Mouse (Mus musculus): ENCODE measurements at regions not wholly inside any gene's neighbourhood (a gene's known extent, or its start where the extent isn't known, plus 50 kb on each side); places are given as distances from the start of the nearest gene placed in this dataset.

GRCm38 (mm10) chr8:8183233-8183622 lies 477.8 kb downstream of the Efnb2 start:
- no peak for DNase-seq
- TF ChIP-seq CTCF (IDR thresholded peaks at IDR 0.05; ENCODE audit: insufficient read depth, low read length) (no peak), POLR2A (IDR thresholded peaks at IDR 0.05; ENCODE audit: borderline replicate concordance, extremely low read depth, low read depth, low read length) (no peak)
- H3K4me3 ChIP-seq (replicated peaks; ENCODE audit: extremely low read depth, low read depth, low read length): no peak overlapping the region
- no peaks in the 10 kb centered on the region for H3K4me1 ChIP-seq (ENCODE audit: control insufficient read depth, insufficient read depth, low read length)
- WGBS: 48% methylated on average over 6 of the region's 6 CpGs

- no peaks in the 10 kb centered on the region for H3K4me1 ChIP-seq (ENCODE audit: control insufficient read depth, insufficient read depth, low read length)
- WGBS: 79% methylated on average over 4 of the region's 4 CpGs
- no peak for TF ChIP-seq POLR2A (IDR thresholded peaks at IDR 0.05; ENCODE audit: borderline replicate concordance, extremely low read depth, low read depth, low read length)
- no peak for TF ChIP-seq CTCF (IDR thresholded peaks at IDR 0.05; ENCODE audit: insufficient read depth, low read length)
- DNase-seq: no peak
- no peak overlapping the region for H3K4me3 ChIP-seq (replicated peaks; ENCODE audit: extremely low read depth, low read depth, low read length)
Observed at GRCm38 (mm10) chr8:8182616-8183232, 478.3 kb downstream of the Efnb2 start.

- WGBS: 24% methylated on average over 2 of the region's 2 CpGs
- no peak overlapping the region for H3K4me3 ChIP-seq (replicated peaks; ENCODE audit: extremely low read depth, low read depth, low read length)
- TF ChIP-seq POLR2A (IDR thresholded peaks at IDR 0.05; ENCODE audit: borderline replicate concordance, extremely low read depth, low read depth, low read length) (no peak), CTCF (IDR thresholded peaks at IDR 0.05; ENCODE audit: insufficient read depth, low read length) (no peak)
- no peaks in the 10 kb centered on the region for H3K4me1 ChIP-seq (ENCODE audit: control insufficient read depth, insufficient read depth, low read length)
- DNase-seq: no peak
Observed at GRCm38 (mm10) chr8:8182108-8182507, 478.9 kb downstream of the Efnb2 start.

- DNase-seq: no peak
- WGBS: 44% methylated on average over 2 of the region's 2 CpGs
- H3K4me3 ChIP-seq (replicated peaks; ENCODE audit: extremely low read depth, low read depth, low read length): no peak overlapping the region
- TF ChIP-seq CTCF (IDR thresholded peaks at IDR 0.05; ENCODE audit: insufficient read depth, low read length) (no peak), POLR2A (IDR thresholded peaks at IDR 0.05; ENCODE audit: borderline replicate concordance, extremely low read depth, low read depth, low read length) (no peak)
- no peaks in the 10 kb centered on the region for H3K4me1 ChIP-seq (ENCODE audit: control insufficient read depth, insufficient read depth, low read length)
Observed at GRCm38 (mm10) chr8:8174286-8174685, 486.8 kb downstream of the Efnb2 start.

GRCm38 (mm10) chr8:8168674-8169073 lies 492.4 kb downstream of the Efnb2 start:
- 71% methylated on average over 6 of the region's 6 CpGs for WGBS
- no peaks in the 10 kb centered on the region for H3K4me1 ChIP-seq (ENCODE audit: control insufficient read depth, insufficient read depth, low read length)
- TF ChIP-seq CTCF (IDR thresholded peaks at IDR 0.05; ENCODE audit: insufficient read depth, low read length) (no peak), POLR2A (IDR thresholded peaks at IDR 0.05; ENCODE audit: borderline replicate concordance, extremely low read depth, low read depth, low read length) (no peak)
- no peak overlapping the region for H3K4me3 ChIP-seq (replicated peaks; ENCODE audit: extremely low read depth, low read depth, low read length)
- DNase-seq: no peak

GRCm38 (mm10) chr8:8168250-8168649 lies 492.8 kb downstream of the Efnb2 start:
- Histone ChIP-seq H3K4me1 (ENCODE audit: control insufficient read depth, insufficient read depth, low read length) (no peaks in the 10 kb centered on the region), H3K4me3 (replicated peaks; ENCODE audit: extremely low read depth, low read depth, low read length) (no peak overlapping the region)
- 89% methylated on average over 11 of the region's 11 CpGs for WGBS
- TF ChIP-seq CTCF (IDR thresholded peaks at IDR 0.05; ENCODE audit: insufficient read depth, low read length): no peak
- TF ChIP-seq POLR2A (IDR thresholded peaks at IDR 0.05; ENCODE audit: borderline replicate concordance, extremely low read depth, low read depth, low read length): no peak
- no peak for DNase-seq

- TF ChIP-seq POLR2A (IDR thresholded peaks at IDR 0.05; ENCODE audit: borderline replicate concordance, extremely low read depth, low read depth, low read length) (no peak), CTCF (IDR thresholded peaks at IDR 0.05; ENCODE audit: insufficient read depth, low read length) (no peak)
- 95% methylated on average over 5 of the region's 5 CpGs for WGBS
- no peaks in the 10 kb centered on the region for H3K4me1 ChIP-seq (ENCODE audit: control insufficient read depth, insufficient read depth, low read length)
- H3K4me3 ChIP-seq (replicated peaks; ENCODE audit: extremely low read depth, low read depth, low read length): no peak overlapping the region
- no peak for DNase-seq
Observed at GRCm38 (mm10) chr8:8147527-8147926, 513.5 kb downstream of the Efnb2 start.

GRCm38 (mm10) chr8:8142933-8143495 lies 518.0 kb downstream of the Efnb2 start:
- H3K4me1 ChIP-seq (ENCODE audit: control insufficient read depth, insufficient read depth, low read length): no peaks in the 10 kb centered on the region
- DNase-seq: no peak
- TF ChIP-seq CTCF (IDR thresholded peaks at IDR 0.05; ENCODE audit: insufficient read depth, low read length): no peak
- no peak for TF ChIP-seq POLR2A (IDR thresholded peaks at IDR 0.05; ENCODE audit: borderline replicate concordance, extremely low read depth, low read depth, low read length)
- WGBS: 38% methylated on average over 6 of the region's 6 CpGs
- H3K4me3 ChIP-seq (replicated peaks; ENCODE audit: extremely low read depth, low read depth, low read length): no peak overlapping the region

GRCm38 (mm10) chr8:8142461-8142860 lies 518.6 kb downstream of the Efnb2 start:
- no peak overlapping the region for H3K4me3 ChIP-seq (replicated peaks; ENCODE audit: extremely low read depth, low read depth, low read length)
- WGBS: 77% methylated on average over 3 of the region's 3 CpGs
- no peak for TF ChIP-seq CTCF (IDR thresholded peaks at IDR 0.05; ENCODE audit: insufficient read depth, low read length)
- TF ChIP-seq POLR2A (IDR thresholded peaks at IDR 0.05; ENCODE audit: borderline replicate concordance, extremely low read depth, low read depth, low read length): no peak

GRCm38 (mm10) chr8:8139720-8140119 lies 521.3 kb downstream of the Efnb2 start:
- 90% methylated on average over 3 of the region's 3 CpGs for WGBS
- no peak for DNase-seq
- H3K4me1 ChIP-seq (ENCODE audit: control insufficient read depth, insufficient read depth, low read length): no peaks in the 10 kb centered on the region
- no peak overlapping the region for H3K4me3 ChIP-seq (replicated peaks; ENCODE audit: extremely low read depth, low read depth, low read length)
- TF ChIP-seq POLR2A (IDR thresholded peaks at IDR 0.05; ENCODE audit: borderline replicate concordance, extremely low read depth, low read depth, low read length) (no peak), CTCF (IDR thresholded peaks at IDR 0.05; ENCODE audit: insufficient read depth, low read length) (no peak)

More at GRCm38 (mm10) chr8:8142461-8142860, 518.6 kb downstream of the Efnb2 start:
- DNase-seq: no peak
- H3K4me1 ChIP-seq (ENCODE audit: control insufficient read depth, insufficient read depth, low read length): no peaks in the 10 kb centered on the region
